Mouse (Mus musculus) forebrain, embryonic 13.5 days (tissue): ENCODE results near the gene Babam2. TPM values are rescaled to one million over a fixed set of nuclear protein-coding genes. Genes with fewer than 3 reads are reported as not detected.
A peak's percentile ranks its signal among the peaks of the same experiment; 100 is the strongest.

Experiments
- ATAC-seq: fragments of 200-750 bp; cut with Nextera tagmentation; 2 replicates; pipeline ENCODE4 v1.8.0; 2017
- H3K27ac ChIP-seq: fragments of 300-500 bp; sonication (generic); 2 replicates; pipeline ENCODE4 v1.5.1; 2015; ENCODE audit warnings: inconsistent platforms, mild to moderate bottlenecking, moderate library complexity
- H3K27me3 ChIP-seq: fragments of 300-500 bp; sonication (generic); 2 replicates; pipeline ENCODE4 v1.6.1; 2015; ENCODE audit warnings: mild to moderate bottlenecking, inconsistent platforms
- H3K36me3 ChIP-seq: fragments of 300-500 bp; sonication (generic); 2 replicates; pipeline ENCODE4 v1.6.1; 2015; ENCODE audit warnings: mild to moderate bottlenecking, inconsistent platforms; ENCODE audit not compliant: poor library complexity, severe bottlenecking
- H3K4me1 ChIP-seq: fragments of 300-500 bp; sonication (generic); 2 replicates; pipeline ENCODE4 v1.6.1; 2015; ENCODE audit warnings: inconsistent platforms
- H3K4me2 ChIP-seq: fragments of 300-500 bp; sonication (generic); 2 replicates; pipeline ENCODE4 v1.6.1; 2015; ENCODE audit warnings: inconsistent platforms, mild to moderate bottlenecking, moderate library complexity
- H3K4me3 ChIP-seq: fragments of 300-500 bp; sonication (generic); 2 replicates; pipeline ENCODE4 v1.5.1; 2015; ENCODE audit warnings: mild to moderate bottlenecking, inconsistent platforms
- H3K9ac ChIP-seq: fragments of 300-500 bp; sonication (generic); 2 replicates; pipeline ENCODE4 v1.6.1; 2015; ENCODE audit warnings: mild to moderate bottlenecking, inconsistent platforms
- H3K9me3 ChIP-seq: fragments of 300-500 bp; sonication (generic); replicated peaks from 2 replicates; pipeline ENCODE4 v1.6.1; 2016; ENCODE audit warnings: inconsistent platforms
- WGBS: fragments of 180-500 bp; shearing (Covaris S2); methylation state at CpG from one replicate; pipeline ENCODE4 v1.1.7; 2015; 5-methylcytosine and 5-hydroxymethylcytosine counted together
- polyA plus RNA-seq: library from polyadenylated mRNA; unstranded; fragments of >200 nt; fragmentation: Nextera tagmentation; extraction: Ambion mirVana; gene quantifications from 2 replicates; pipeline ENCODE4 v1.2.1, GENCODE M21; 2015

Gene Babam2
- polyA plus RNA-seq, 1 experiment from 2014 or later = 54.6 TPM

DNA sequence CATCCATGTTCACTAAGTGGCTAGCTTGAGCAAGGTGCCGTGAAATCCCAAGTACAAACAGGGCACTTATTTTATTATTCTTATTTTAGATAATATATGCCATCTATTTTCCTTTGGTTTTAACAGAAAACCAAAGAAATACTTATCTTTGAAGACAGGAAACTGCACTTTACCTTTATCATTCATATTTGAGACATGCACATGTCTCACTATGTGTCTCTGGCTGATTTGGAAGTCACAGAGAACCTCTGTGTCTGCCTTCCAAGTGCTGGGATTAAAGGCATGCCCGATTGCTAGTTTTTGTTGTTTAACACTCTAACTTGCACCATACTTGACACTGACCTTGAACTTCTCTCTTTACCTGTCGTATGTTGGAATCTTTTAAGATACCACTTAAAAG is 9.5 kb upstream of the Babam2 start:
- H3K9me3 ChIP-seq = no peaks in the 10 kb centered on the region
- no peak overlapping the region for H3K4me2 ChIP-seq
- no peaks in the 10 kb centered on the region for H3K36me3 ChIP-seq
- 89% methylated on average over 3 of the region's 3 CpGs for WGBS
- H3K4me1 ChIP-seq = no peaks in the 10 kb centered on the region
- H3K9ac ChIP-seq = no peak overlapping the region
- no peak overlapping the region for H3K27ac ChIP-seq
- H3K27me3 ChIP-seq = no peaks in the 10 kb centered on the region
- H3K4me3 ChIP-seq = no peak overlapping the region
- ATAC-seq = no peak

GRCm38 (mm10) chr5:31693191-31693590 is 4.3 kb upstream of the Babam2 start:
- Histone ChIP-seq H3K27me3 (no peaks in the 10 kb centered on the region), H3K4me3 (no peak overlapping the region), H3K4me1 (peaks cover 7% of the 10 kb centered on the region), H3K36me3 (no peaks in the 10 kb centered on the region), H3K9ac (no peak overlapping the region), H3K27ac (no peak overlapping the region), H3K9me3 (no peaks in the 10 kb centered on the region), H3K4me2 (no peak overlapping the region)
- no peak for ATAC-seq

DNA sequence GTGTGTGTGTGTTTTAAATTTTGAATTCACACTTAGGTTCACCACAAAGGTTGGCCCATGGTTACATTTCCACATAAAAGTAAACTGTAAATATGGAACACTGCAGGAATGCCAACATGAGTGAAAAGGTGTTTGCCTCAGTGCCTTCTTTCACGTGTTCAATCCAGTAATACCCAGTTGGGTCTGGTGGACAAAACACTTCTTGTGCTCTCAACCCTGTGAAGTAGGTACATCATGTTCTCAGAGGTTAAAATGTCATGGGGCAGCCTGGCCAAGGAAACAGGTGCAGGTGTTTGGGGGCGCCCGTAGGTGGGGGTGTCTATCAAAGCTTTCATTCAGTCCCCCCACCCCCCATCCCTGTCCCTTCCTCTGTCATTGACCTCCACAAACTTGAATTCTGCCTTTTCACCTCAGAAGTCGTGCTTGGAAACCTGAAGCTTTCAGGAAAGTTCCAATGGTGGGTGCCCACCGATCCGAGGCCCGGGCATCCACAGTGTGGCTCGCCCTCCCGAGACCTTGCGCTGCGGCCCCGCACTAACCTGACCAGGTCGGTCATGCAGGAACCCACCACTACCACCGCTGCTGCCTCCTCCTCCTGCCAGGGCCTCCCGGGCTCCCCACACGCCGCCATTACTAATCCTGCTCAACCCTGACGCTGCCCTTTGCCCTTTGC is 377 bp upstream of the Babam2 start, which contains the start of gene Rbks:
Gene Rbks (minus strand): TSS at position 657 of the 673 bp plus-strand sequence.
- no peaks in the 10 kb centered on the region for H3K27me3 ChIP-seq
- peak; percentile 54 for ATAC-seq
- 7% methylated on average over 18 of the region's 18 CpGs for WGBS
- H3K4me2 ChIP-seq = peak within 1 kb of the TSS; percentile 78
- H3K9me3 ChIP-seq = no peaks in the 10 kb centered on the region
- H3K4me3 ChIP-seq = peak within 1 kb of the TSS; percentile 67
- H3K4me1 ChIP-seq = peaks cover 13% of the 10 kb centered on the region
- peak within 1 kb of the TSS; percentile 87 for H3K27ac ChIP-seq
- H3K36me3 ChIP-seq = no peaks in the 10 kb centered on the region
- H3K9ac ChIP-seq = peak within 1 kb of the TSS; percentile 85

- H3K9me3 ChIP-seq = no peaks in the 10 kb centered on the region
- H3K4me2 ChIP-seq = peak overlapping the region; percentile 78
- peak overlapping the region; percentile 87 for H3K27ac ChIP-seq
- H3K9ac ChIP-seq = peak overlapping the region; percentile 85
- no peaks in the 10 kb centered on the region for H3K36me3 ChIP-seq
- peaks cover 13% of the 10 kb centered on the region for H3K4me1 ChIP-seq
- peak overlapping the region; percentile 67 for H3K4me3 ChIP-seq
- H3K27me3 ChIP-seq = no peaks in the 10 kb centered on the region
- peak; percentile 86 for ATAC-seq
- 6% methylated on average over 16 of the region's 16 CpGs for WGBS
Observed at GRCm38 (mm10) chr5:31698297-31698726, 828 bp downstream of the Babam2 start.

DNA sequence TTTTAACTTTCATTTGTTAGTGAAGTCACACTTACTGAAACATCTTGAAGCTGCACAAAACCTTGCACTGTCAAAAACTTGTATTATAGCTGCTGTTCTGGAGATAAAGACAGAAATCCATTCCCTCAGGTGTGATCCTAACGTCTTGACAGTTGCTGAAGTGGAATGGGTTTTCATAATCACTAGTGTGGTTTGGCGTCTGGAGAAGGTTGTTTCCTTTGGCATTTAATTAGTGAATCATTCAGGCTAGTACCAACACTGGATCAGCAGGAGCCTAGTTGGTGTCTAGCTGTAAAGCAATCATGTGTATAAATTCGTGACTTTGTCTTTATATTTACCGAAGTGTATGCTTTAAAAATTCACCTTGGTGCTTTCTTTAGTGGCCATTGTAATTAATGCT is 1.4 kb downstream of the Babam2 start:
- no peak for ATAC-seq
- peaks cover 13% of the 10 kb centered on the region for H3K4me1 ChIP-seq
- H3K4me3 ChIP-seq = no peak overlapping the region
- no peak overlapping the region for H3K27ac ChIP-seq
- H3K27me3 ChIP-seq = no peaks in the 10 kb centered on the region
- H3K4me2 ChIP-seq = peak overlapping the region; percentile 78; the same call in 1 of the 2 replicates
- H3K9me3 ChIP-seq = no peaks in the 10 kb centered on the region
- no peaks in the 10 kb centered on the region for H3K36me3 ChIP-seq
- H3K9ac ChIP-seq = no peak overlapping the region
- WGBS = 32% methylated on average over 4 of the region's 4 CpGs

DNA sequence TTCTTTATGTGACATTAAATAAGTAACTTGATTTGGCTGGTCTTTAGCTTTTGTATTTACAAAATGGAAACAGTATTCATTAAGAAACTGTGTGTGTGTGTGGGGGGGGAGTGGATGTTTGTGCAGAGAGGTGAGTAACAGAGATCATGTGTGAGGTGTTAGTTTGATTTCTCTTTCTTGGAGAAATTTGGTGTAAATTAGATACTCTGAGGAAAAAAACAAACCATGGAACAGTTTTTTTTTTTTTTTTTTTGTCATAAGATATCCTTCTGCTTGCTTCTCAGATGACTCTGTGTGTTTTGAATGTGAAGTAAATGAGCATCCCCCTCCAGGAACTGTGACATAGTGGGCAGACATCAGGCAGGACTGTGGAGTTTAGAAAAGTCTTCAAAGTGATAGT is 1.9 kb downstream of the Babam2 start:
- no peak overlapping the region for H3K9ac ChIP-seq
- H3K9me3 ChIP-seq = no peaks in the 10 kb centered on the region
- H3K4me3 ChIP-seq = no peak overlapping the region
- no peak overlapping the region for H3K27ac ChIP-seq
- no peak overlapping the region for H3K4me2 ChIP-seq
- no peaks in the 10 kb centered on the region for H3K27me3 ChIP-seq
- H3K4me1 ChIP-seq = peaks cover 13% of the 10 kb centered on the region
- no peaks in the 10 kb centered on the region for H3K36me3 ChIP-seq
- no peak for ATAC-seq

DNA sequence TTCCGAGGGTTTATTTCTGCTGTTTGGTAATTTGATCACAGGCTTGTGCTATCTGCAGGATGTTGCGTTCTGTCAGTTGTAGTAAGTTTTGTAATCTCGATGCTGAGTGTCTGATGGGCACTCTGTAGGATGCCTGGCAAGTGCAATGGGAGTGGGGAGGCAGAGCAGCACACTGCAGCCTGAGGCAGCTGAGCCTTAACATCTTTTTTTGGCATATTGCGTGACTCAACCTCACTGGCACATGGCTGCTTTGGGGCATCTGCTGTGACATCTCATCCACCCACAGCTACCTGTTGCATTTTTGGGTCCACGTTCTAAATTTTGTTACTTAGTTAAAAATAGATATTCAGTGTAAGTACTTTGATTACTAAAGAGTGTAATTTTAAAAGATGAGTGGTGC is 7.5 kb downstream of the Babam2 start:
- Histone ChIP-seq H3K27ac (no peak overlapping the region), H3K36me3 (no peaks in the 10 kb centered on the region), H3K27me3 (no peaks in the 10 kb centered on the region), H3K4me1 (no peaks in the 10 kb centered on the region), H3K4me3 (no peak overlapping the region), H3K9ac (no peak overlapping the region), H3K9me3 (no peaks in the 10 kb centered on the region), H3K4me2 (no peak overlapping the region)
- no peak for ATAC-seq
- 91% methylated on average over 5 of the region's 5 CpGs for WGBS

DNA sequence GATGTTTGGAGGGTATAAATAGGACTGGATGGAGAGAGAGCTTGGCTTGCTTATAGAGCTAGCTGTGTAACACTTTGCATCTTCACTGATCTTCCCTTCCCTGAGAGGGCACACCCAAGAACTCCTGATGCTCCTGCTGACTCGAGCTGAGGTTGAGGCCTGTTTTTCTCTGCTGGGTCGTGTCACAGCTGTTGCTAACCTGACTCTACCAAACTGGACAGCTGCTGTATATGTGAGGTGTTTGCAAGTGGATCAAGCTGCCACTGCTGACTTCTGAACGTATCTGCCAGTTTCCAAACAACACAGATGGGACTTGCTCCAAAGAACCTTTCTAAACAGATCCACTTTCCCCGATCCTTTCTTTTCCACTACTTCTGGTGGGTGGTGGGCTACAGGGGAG is 9.3 kb downstream of the Babam2 start:
- no peaks in the 10 kb centered on the region for H3K4me1 ChIP-seq
- no peak for ATAC-seq
- no peak overlapping the region for H3K4me3 ChIP-seq
- H3K36me3 ChIP-seq = no peaks in the 10 kb centered on the region
- no peak overlapping the region for H3K27ac ChIP-seq
- WGBS = 84% methylated on average over 4 of the region's 4 CpGs
- H3K27me3 ChIP-seq = no peaks in the 10 kb centered on the region
- H3K4me2 ChIP-seq = no peak overlapping the region
- no peaks in the 10 kb centered on the region for H3K9me3 ChIP-seq
- H3K9ac ChIP-seq = no peak overlapping the region

DNA sequence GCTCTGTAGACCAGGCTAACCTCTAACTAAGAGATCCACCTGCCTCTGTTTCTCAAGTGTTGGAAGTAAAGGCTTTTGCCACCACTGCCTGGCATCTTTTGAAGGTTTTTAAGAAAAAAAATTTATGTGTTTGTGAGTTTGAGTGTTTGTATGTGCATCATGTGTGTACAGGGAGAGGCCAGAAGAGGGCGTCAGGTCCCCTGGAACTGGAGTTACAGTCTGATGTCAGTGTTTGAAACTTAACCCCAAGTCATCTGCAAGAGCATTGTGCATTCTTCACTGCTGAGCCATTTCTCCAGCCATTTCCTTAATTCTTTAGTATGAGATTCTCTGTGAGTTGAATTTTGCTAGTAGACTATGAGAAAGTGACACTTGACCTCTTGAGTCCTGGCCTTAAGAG is 11.9 kb downstream of the Babam2 start:
- Histone ChIP-seq H3K27me3 (no peaks in the 10 kb centered on the region), H3K4me3 (no peak overlapping the region), H3K27ac (no peak overlapping the region), H3K9me3 (no peaks in the 10 kb centered on the region), H3K4me2 (no peak overlapping the region), H3K9ac (no peak overlapping the region), H3K4me1 (no peaks in the 10 kb centered on the region), H3K36me3 (no peaks in the 10 kb centered on the region)
- 57% methylated on average over 1 of the region's 1 CpGs for WGBS
- no peak for ATAC-seq

DNA sequence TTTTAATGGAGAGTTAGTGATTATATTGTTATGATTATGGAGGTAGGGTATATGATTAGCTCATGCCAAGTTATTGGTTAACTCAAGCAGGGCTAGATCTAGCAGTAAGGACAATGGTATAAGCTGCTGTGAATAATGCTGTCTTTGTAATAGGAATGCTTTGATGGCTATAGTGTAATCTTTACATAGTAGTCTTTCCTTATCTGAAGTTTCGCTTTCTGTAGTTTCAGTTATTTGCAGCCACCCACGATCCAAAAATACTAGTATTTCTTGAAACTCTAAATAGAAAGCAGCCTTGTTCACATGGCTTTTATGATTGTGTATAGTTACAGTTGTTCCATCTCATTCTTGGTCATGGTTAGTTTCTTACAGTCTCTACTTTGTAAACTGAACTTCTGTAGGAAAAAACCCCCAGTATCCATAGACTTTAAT is 15.8 kb downstream of the Babam2 start:
- H3K27me3 ChIP-seq = no peaks in the 10 kb centered on the region
- no peak for ATAC-seq
- no peaks in the 10 kb centered on the region for H3K36me3 ChIP-seq
- no peak overlapping the region for H3K27ac ChIP-seq
- WGBS = 90% methylated on average over 2 of the region's 2 CpGs
- H3K9ac ChIP-seq = no peak overlapping the region
- no peak overlapping the region for H3K4me3 ChIP-seq
- H3K9me3 ChIP-seq = no peaks in the 10 kb centered on the region
- no peaks in the 10 kb centered on the region for H3K4me1 ChIP-seq
- H3K4me2 ChIP-seq = no peak overlapping the region

GRCm38 (mm10) chr5:31713841-31714264 is 16.4 kb downstream of the Babam2 start:
- Histone ChIP-seq H3K4me2 (no peak overlapping the region), H3K36me3 (no peaks in the 10 kb centered on the region), H3K4me1 (no peaks in the 10 kb centered on the region), H3K9ac (no peak overlapping the region), H3K9me3 (no peaks in the 10 kb centered on the region), H3K27me3 (no peaks in the 10 kb centered on the region), H3K27ac (no peak overlapping the region), H3K4me3 (no peak overlapping the region)
- WGBS = 80% methylated on average over 5 of the region's 5 CpGs
- no peak for ATAC-seq

GRCm38 (mm10) chr5:31715486-31716150 is 18.1 kb downstream of the Babam2 start:
- no peak overlapping the region for H3K4me3 ChIP-seq
- no peak overlapping the region for H3K9ac ChIP-seq
- no peaks in the 10 kb centered on the region for H3K4me1 ChIP-seq
- H3K36me3 ChIP-seq = no peaks in the 10 kb centered on the region
- WGBS = 79% methylated on average over 4 of the region's 4 CpGs
- no peaks in the 10 kb centered on the region for H3K27me3 ChIP-seq
- ATAC-seq = no peak
- H3K4me2 ChIP-seq = no peak overlapping the region
- no peak overlapping the region for H3K27ac ChIP-seq
- no peaks in the 10 kb centered on the region for H3K9me3 ChIP-seq

GRCm38 (mm10) chr5:31724519-31724918 is 27.0 kb downstream of the Babam2 start:
- Histone ChIP-seq H3K9me3 (no peaks in the 10 kb centered on the region), H3K4me1 (no peaks in the 10 kb centered on the region), H3K4me3 (no peak overlapping the region), H3K27me3 (no peaks in the 10 kb centered on the region), H3K9ac (no peak overlapping the region), H3K4me2 (no peak overlapping the region), H3K36me3 (no peaks in the 10 kb centered on the region), H3K27ac (no peak overlapping the region)
- ATAC-seq = no peak
- WGBS = 70% methylated on average over 6 of the region's 6 CpGs
